Mouse (Mus musculus): Measurements from ENCODE around the gene Pde4b. TPM values are rescaled to one million over a fixed set of nuclear protein-coding genes. Genes with fewer than 3 reads are reported as not detected.

Pde4b gene
- polyA plus RNA-seq, 1 experiment from 2014 or later, result 6.8 TPM

GRCm38 (mm10) chr4:102088235-102088867 is 1.0 kb downstream of the Pde4b start:
- Histone ChIP-seq H3K27ac (replicated peaks; ENCODE audit: low read depth, low read length) (no peak overlapping the region), H3K9me3 (ENCODE audit: control insufficient read depth, low read length) (no peaks in the 10 kb centered on the region), H3K27me3 (ENCODE audit: control insufficient read depth, insufficient read depth, low read length) (peaks cover 20% of the 10 kb centered on the region), H3K36me3 (ENCODE audit: control insufficient read depth, insufficient read depth, low read length) (no peaks in the 10 kb centered on the region), H3K4me2 (ENCODE audit: low read depth, severe bottlenecking) (peak overlapping the region; percentile 97), H3K4me1 (ENCODE audit: control insufficient read depth, insufficient read depth, low read length) (peaks cover 11% of the 10 kb centered on the region; the same call in 1 of the 2 replicates), H3K4me3 (ENCODE audit: low read depth, low read length) (peak overlapping the region; percentile 49), H3K9ac (ENCODE audit: low read length) (peak overlapping the region; percentile 64)
- ATAC-seq (ENCODE audit: insufficient number of reproducible peaks, low FRiP score, low TSS enrichment, low read depth) (peak; percentile 51; the same call in 1 of the 2 replicates), DNase-seq (ENCODE audit: low spot score) (peak; percentile 57)
- 24% methylated on average over 15 of the region's 15 CpGs for WGBS

- H3K27ac ChIP-seq (replicated peaks; ENCODE audit: low read depth, low read length), result no peak overlapping the region
- no peaks in the 10 kb centered on the region for H3K36me3 ChIP-seq (ENCODE audit: control insufficient read depth, insufficient read depth, low read length)
- H3K4me2 ChIP-seq (ENCODE audit: low read depth, severe bottlenecking), result no peak overlapping the region
- DNase-seq (ENCODE audit: low spot score) (no peak), ATAC-seq (ENCODE audit: insufficient number of reproducible peaks, low FRiP score, low TSS enrichment, low read depth) (no peak)
- H3K9ac ChIP-seq (ENCODE audit: low read length), result no peak overlapping the region
- 91% methylated on average over 2 of the region's 2 CpGs for WGBS
- H3K4me1 ChIP-seq (ENCODE audit: control insufficient read depth, insufficient read depth, low read length), result no peaks in the 10 kb centered on the region
- no peaks in the 10 kb centered on the region for H3K9me3 ChIP-seq (ENCODE audit: control insufficient read depth, low read length)
- H3K27me3 ChIP-seq (ENCODE audit: control insufficient read depth, insufficient read depth, low read length), result no peaks in the 10 kb centered on the region
- no peak overlapping the region for H3K4me3 ChIP-seq (ENCODE audit: low read depth, low read length)
Measured at GRCm38 (mm10) chr4:102095851-102096250, 8.5 kb downstream of the Pde4b start.

- H3K27me3 ChIP-seq (ENCODE audit: control insufficient read depth, insufficient read depth, low read length), result no peaks in the 10 kb centered on the region
- no peak overlapping the region for H3K27ac ChIP-seq (replicated peaks; ENCODE audit: low read depth, low read length)
- H3K9me3 ChIP-seq (ENCODE audit: control insufficient read depth, low read length), result no peaks in the 10 kb centered on the region
- DNase-seq (ENCODE audit: low spot score) (no peak), ATAC-seq (ENCODE audit: insufficient number of reproducible peaks, low FRiP score, low TSS enrichment, low read depth) (no peak)
- WGBS, result 84% methylated on average over 4 of the region's 4 CpGs
- no peaks in the 10 kb centered on the region for H3K4me1 ChIP-seq (ENCODE audit: control insufficient read depth, insufficient read depth, low read length)
- no peak overlapping the region for H3K4me2 ChIP-seq (ENCODE audit: low read depth, severe bottlenecking)
- no peak overlapping the region for H3K4me3 ChIP-seq (ENCODE audit: low read depth, low read length)
- no peaks in the 10 kb centered on the region for H3K36me3 ChIP-seq (ENCODE audit: control insufficient read depth, insufficient read depth, low read length)
- no peak overlapping the region for H3K9ac ChIP-seq (ENCODE audit: low read length)
Measured at GRCm38 (mm10) chr4:102102241-102102640, 14.9 kb downstream of the Pde4b start.

GRCm38 (mm10) chr4:102104534-102105014 is 17.2 kb downstream of the Pde4b start:
- WGBS, result 81% methylated on average over 2 of the region's 2 CpGs
- ATAC-seq (ENCODE audit: insufficient number of reproducible peaks, low FRiP score, low TSS enrichment, low read depth) (no peak), DNase-seq (ENCODE audit: low spot score) (no peak)
- no peaks in the 10 kb centered on the region for H3K4me1 ChIP-seq (ENCODE audit: control insufficient read depth, insufficient read depth, low read length)
- no peaks in the 10 kb centered on the region for H3K9me3 ChIP-seq (ENCODE audit: control insufficient read depth, low read length)
- no peak overlapping the region for H3K4me3 ChIP-seq (ENCODE audit: low read depth, low read length)
- no peak overlapping the region for H3K27ac ChIP-seq (replicated peaks; ENCODE audit: low read depth, low read length)
- H3K4me2 ChIP-seq (ENCODE audit: low read depth, severe bottlenecking), result no peak overlapping the region
- no peaks in the 10 kb centered on the region for H3K36me3 ChIP-seq (ENCODE audit: control insufficient read depth, insufficient read depth, low read length)
- H3K27me3 ChIP-seq (ENCODE audit: control insufficient read depth, insufficient read depth, low read length), result no peaks in the 10 kb centered on the region
- no peak overlapping the region for H3K9ac ChIP-seq (ENCODE audit: low read length)

GRCm38 (mm10) chr4:102106771-102107170 is 19.4 kb downstream of the Pde4b start:
- no peak overlapping the region for H3K4me2 ChIP-seq (ENCODE audit: low read depth, severe bottlenecking)
- H3K4me3 ChIP-seq (ENCODE audit: low read depth, low read length), result no peak overlapping the region
- no peaks in the 10 kb centered on the region for H3K27me3 ChIP-seq (ENCODE audit: control insufficient read depth, insufficient read depth, low read length)
- no peaks in the 10 kb centered on the region for H3K9me3 ChIP-seq (ENCODE audit: control insufficient read depth, low read length)
- H3K27ac ChIP-seq (replicated peaks; ENCODE audit: low read depth, low read length), result no peak overlapping the region
- no peak for DNase-seq (ENCODE audit: low spot score)
- WGBS, result 88% methylated on average over 6 of the region's 6 CpGs
- no peaks in the 10 kb centered on the region for H3K4me1 ChIP-seq (ENCODE audit: control insufficient read depth, insufficient read depth, low read length)
- no peaks in the 10 kb centered on the region for H3K36me3 ChIP-seq (ENCODE audit: control insufficient read depth, insufficient read depth, low read length)
- ATAC-seq (ENCODE audit: insufficient number of reproducible peaks, low FRiP score, low TSS enrichment, low read depth), result no peak
- no peak overlapping the region for H3K9ac ChIP-seq (ENCODE audit: low read length)

- H3K4me2 ChIP-seq (ENCODE audit: low read depth, severe bottlenecking), result no peak overlapping the region
- DNase-seq (ENCODE audit: low spot score) (no peak), ATAC-seq (ENCODE audit: insufficient number of reproducible peaks, low FRiP score, low TSS enrichment, low read depth) (no peak)
- H3K27me3 ChIP-seq (ENCODE audit: control insufficient read depth, insufficient read depth, low read length), result no peaks in the 10 kb centered on the region
- no peak overlapping the region for H3K9ac ChIP-seq (ENCODE audit: low read length)
- no peaks in the 10 kb centered on the region for H3K36me3 ChIP-seq (ENCODE audit: control insufficient read depth, insufficient read depth, low read length)
- no peaks in the 10 kb centered on the region for H3K4me1 ChIP-seq (ENCODE audit: control insufficient read depth, insufficient read depth, low read length)
- H3K4me3 ChIP-seq (ENCODE audit: low read depth, low read length), result no peak overlapping the region
- 93% methylated on average over 3 of the region's 3 CpGs for WGBS
- no peaks in the 10 kb centered on the region for H3K9me3 ChIP-seq (ENCODE audit: control insufficient read depth, low read length)
- no peak overlapping the region for H3K27ac ChIP-seq (replicated peaks; ENCODE audit: low read depth, low read length)
Measured at GRCm38 (mm10) chr4:102119454-102119853, 32.1 kb downstream of the Pde4b start.

GRCm38 (mm10) chr4:102136366-102136849 is 49.1 kb downstream of the Pde4b start:
- 78% methylated on average over 3 of the region's 3 CpGs for WGBS
- DNase-seq (ENCODE audit: low spot score) (no peak), ATAC-seq (ENCODE audit: insufficient number of reproducible peaks, low FRiP score, low TSS enrichment, low read depth) (no peak)
- H3K9ac ChIP-seq (ENCODE audit: low read length), result no peak overlapping the region
- H3K27me3 ChIP-seq (ENCODE audit: control insufficient read depth, insufficient read depth, low read length), result no peaks in the 10 kb centered on the region
- H3K27ac ChIP-seq (replicated peaks; ENCODE audit: low read depth, low read length), result no peak overlapping the region
- H3K4me3 ChIP-seq (ENCODE audit: low read depth, low read length), result no peak overlapping the region
- no peaks in the 10 kb centered on the region for H3K9me3 ChIP-seq (ENCODE audit: control insufficient read depth, low read length)
- no peaks in the 10 kb centered on the region for H3K4me1 ChIP-seq (ENCODE audit: control insufficient read depth, insufficient read depth, low read length)
- no peak overlapping the region for H3K4me2 ChIP-seq (ENCODE audit: low read depth, severe bottlenecking)
- H3K36me3 ChIP-seq (ENCODE audit: control insufficient read depth, insufficient read depth, low read length), result no peaks in the 10 kb centered on the region

GRCm38 (mm10) chr4:102138346-102138745 is 51.0 kb downstream of the Pde4b start:
- no peak for DNase-seq (ENCODE audit: low spot score)
- no peaks in the 10 kb centered on the region for H3K9me3 ChIP-seq (ENCODE audit: control insufficient read depth, low read length)
- H3K4me3 ChIP-seq (ENCODE audit: low read depth, low read length), result no peak overlapping the region
- 81% methylated on average over 4 of the region's 4 CpGs for WGBS
- no peaks in the 10 kb centered on the region for H3K4me1 ChIP-seq (ENCODE audit: control insufficient read depth, insufficient read depth, low read length)
- no peak for ATAC-seq (ENCODE audit: insufficient number of reproducible peaks, low FRiP score, low TSS enrichment, low read depth)
- no peak overlapping the region for H3K4me2 ChIP-seq (ENCODE audit: low read depth, severe bottlenecking)
- no peaks in the 10 kb centered on the region for H3K36me3 ChIP-seq (ENCODE audit: control insufficient read depth, insufficient read depth, low read length)
- no peaks in the 10 kb centered on the region for H3K27me3 ChIP-seq (ENCODE audit: control insufficient read depth, insufficient read depth, low read length)
- no peak overlapping the region for H3K27ac ChIP-seq (replicated peaks; ENCODE audit: low read depth, low read length)
- no peak overlapping the region for H3K9ac ChIP-seq (ENCODE audit: low read length)

- WGBS, result 94% methylated on average over 3 of the region's 3 CpGs
- ATAC-seq (ENCODE audit: insufficient number of reproducible peaks, low FRiP score, low TSS enrichment, low read depth), result no peak
- no peaks in the 10 kb centered on the region for H3K9me3 ChIP-seq (ENCODE audit: control insufficient read depth, low read length)
Measured at GRCm38 (mm10) chr4:102141241-102141640, 53.9 kb downstream of the Pde4b start.

More at GRCm38 (mm10) chr4:102141241-102141640, 53.9 kb downstream of the Pde4b start:
- DNase-seq (ENCODE audit: low spot score), result no peak
- Histone ChIP-seq H3K36me3 (ENCODE audit: control insufficient read depth, insufficient read depth, low read length) (no peaks in the 10 kb centered on the region), H3K4me1 (ENCODE audit: control insufficient read depth, insufficient read depth, low read length) (no peaks in the 10 kb centered on the region), H3K4me3 (ENCODE audit: low read depth, low read length) (no peak overlapping the region), H3K9ac (ENCODE audit: low read length) (no peak overlapping the region), H3K27ac (replicated peaks; ENCODE audit: low read depth, low read length) (no peak overlapping the region), H3K27me3 (ENCODE audit: control insufficient read depth, insufficient read depth, low read length) (no peaks in the 10 kb centered on the region), H3K4me2 (ENCODE audit: low read depth, severe bottlenecking) (no peak overlapping the region)
